Mouse (Mus musculus) myocyte (in vitro differentiated cells): Measurements from ENCODE around the gene Ets1. TPM values are rescaled to one million over a fixed set of nuclear protein-coding genes. Genes with fewer than 3 reads are reported as not detected.

Source experiments
- H3K27me3 ChIP-seq: one replicate; pipeline ENCODE4 v1.6.1; 2011; ENCODE audit not compliant: control insufficient read depth, insufficient read depth, insufficient read length
- H3K36me3 ChIP-seq: one replicate; pipeline ENCODE4 v1.6.1; 2011; ENCODE audit not compliant: control insufficient read depth, insufficient read depth
- H3K4me2 ChIP-seq: one replicate; pipeline ENCODE4 v1.6.1; 2011; ENCODE audit warnings: low read depth, control low read depth
- H3K4me3 ChIP-seq: one replicate; pipeline ENCODE4 v1.5.1; 2011; ENCODE audit warnings: mild to moderate bottlenecking, control low read depth, moderate library complexity
- H3K79me2 ChIP-seq: one replicate; pipeline ENCODE4 v1.6.1; 2011; ENCODE audit not compliant: control insufficient read depth, insufficient read depth
- H3ac ChIP-seq: one replicate; pipeline ENCODE4 v1.6.1; 2011; ENCODE audit not compliant: control insufficient read depth, insufficient read length
- CEBPB ChIP-seq: IDR thresholded peaks from 2 replicates; pipeline ENCODE4 v1.6.1; 2011; ENCODE audit warnings: mild to moderate bottlenecking, moderate library complexity; ENCODE audit not compliant: poor library complexity, insufficient read depth, severe bottlenecking
- E2F4 ChIP-seq: IDR thresholded peaks from one replicate; pipeline ENCODE4 v1.6.1; 2011; ENCODE audit warnings: mild to moderate bottlenecking, control low read depth, moderate library complexity; ENCODE audit not compliant: insufficient read depth
- MAX ChIP-seq: IDR thresholded peaks from one replicate; pipeline ENCODE4 v1.6.1; 2011; ENCODE audit warnings: low read depth, mild to moderate bottlenecking, control low read depth
- MYOD1 ChIP-seq, 3 experiments: IDR thresholded peaks; one replicate each; pipeline ENCODE4 v1.6.1; 2011; ENCODE audit warnings: control low read depth in 2 of 3, low read depth in 2 of 3, mild to moderate bottlenecking in 2 of 3, moderate library complexity in 1 of 3; ENCODE audit not compliant: insufficient read length in 2 of 3, control insufficient read depth in 1 of 3
- MYOG ChIP-seq, 3 experiments: IDR thresholded peaks; one replicate each; pipeline ENCODE4 v1.6.1; 2011; ENCODE audit warnings: control low read depth in 2 of 3, low read depth in 2 of 3, mild to moderate bottlenecking in 2 of 3; ENCODE audit not compliant: insufficient read length in 2 of 3, control insufficient read depth in 1 of 3, insufficient read depth in 1 of 3
- POLR2A ChIP-seq: IDR thresholded peaks from one replicate; pipeline ENCODE4 v1.6.1; 2011; ENCODE audit warnings: low read depth, mild to moderate bottlenecking, control low read depth, moderate library complexity; ENCODE audit not compliant: insufficient read length
- POLR2AphosphoS2 ChIP-seq: IDR thresholded peaks from one replicate; pipeline ENCODE4 v1.6.1; 2011; ENCODE audit warnings: low read depth, control low read depth; ENCODE audit not compliant: insufficient read length
- REST ChIP-seq: IDR thresholded peaks from one replicate; pipeline ENCODE4 v1.6.1; 2011; ENCODE audit warnings: mild to moderate bottlenecking, control low read depth, moderate library complexity; ENCODE audit not compliant: insufficient read depth, insufficient read length
- SRF ChIP-seq: IDR thresholded peaks from one replicate; pipeline ENCODE4 v1.6.1; 2011; ENCODE audit warnings: low read depth; ENCODE audit not compliant: control insufficient read depth, insufficient read length
- TCF12 ChIP-seq: IDR thresholded peaks from one replicate; pipeline ENCODE4 v1.6.1; 2011; ENCODE audit warnings: mild to moderate bottlenecking, control low read depth; ENCODE audit not compliant: poor library complexity, insufficient read depth, severe bottlenecking
- TCF3 ChIP-seq: IDR thresholded peaks from one replicate; pipeline ENCODE4 v1.6.1; 2011; ENCODE audit warnings: low read depth, control low read depth; ENCODE audit not compliant: insufficient read length
- USF1 ChIP-seq: IDR thresholded peaks from one replicate; pipeline ENCODE4 v1.6.1; 2011; ENCODE audit warnings: low read depth, mild to moderate bottlenecking, control low read depth, moderate library complexity
- polyA plus RNA-seq: library from polyadenylated mRNA; unstranded; fragments of >200 nt; fragmentation: generic; extraction: Trizol; gene quantifications from one replicate; pipeline ENCODE4 v1.2.1, GENCODE M21; 2012; ENCODE audit warnings: missing spikeins

Ets1 gene
- polyA plus RNA-seq, 1 experiment = 5.4 TPM

GRCm38 (mm10) chr9:32747624-32748023 lies 111.6 kb downstream of the Ets1 start:
- H3K79me2 ChIP-seq = no peaks in the 10 kb centered on the region
- TF ChIP-seq REST (no peak), MYOD1 (IDR thresholded peaks at IDR 0.05; ENCODE audit: control insufficient read depth in 1 of 3, insufficient read length in 2 of 3, low read depth in 2 of 3) (no peak), TCF3 (no peak), SRF (no peak), POLR2A (no peak), E2F4 (no peak), MAX (no peak), TCF12 (no peak), POLR2AphosphoS2 (no peak), MYOG (IDR thresholded peaks at IDR 0.05; ENCODE audit: control insufficient read depth in 1 of 3, insufficient read depth in 1 of 3, insufficient read length in 2 of 3, low read depth in 2 of 3) (no peak), USF1 (no peak), CEBPB (no peak)
- H3ac ChIP-seq = no peak overlapping the region
- no peak overlapping the region for H3K4me3 ChIP-seq
- H3K36me3 ChIP-seq = no peaks in the 10 kb centered on the region
- H3K27me3 ChIP-seq = no peaks in the 10 kb centered on the region
- H3K4me2 ChIP-seq = no peak overlapping the region

GRCm38 (mm10) chr9:32748552-32748951 lies 112.5 kb downstream of the Ets1 start:
- Histone ChIP-seq H3K79me2 (no peaks in the 10 kb centered on the region), H3ac (no peak overlapping the region), H3K4me3 (no peak overlapping the region), H3K4me2 (no peak overlapping the region), H3K36me3 (peaks cover 5% of the 10 kb centered on the region), H3K27me3 (no peaks in the 10 kb centered on the region)
- TF ChIP-seq SRF (no peak), MYOG (IDR thresholded peaks at IDR 0.05; ENCODE audit: control insufficient read depth in 1 of 3, insufficient read depth in 1 of 3, insufficient read length in 2 of 3, low read depth in 2 of 3) (no peak), E2F4 (no peak), POLR2A (no peak), TCF3 (no peak), CEBPB (no peak), MAX (no peak), MYOD1 (IDR thresholded peaks at IDR 0.05; ENCODE audit: control insufficient read depth in 1 of 3, insufficient read length in 2 of 3, low read depth in 2 of 3) (no peak), REST (no peak), USF1 (no peak), TCF12 (no peak), POLR2AphosphoS2 (no peak)

GRCm38 (mm10) chr9:32749721-32750480 lies 113.9 kb downstream of the Ets1 start:
- H3K27me3 ChIP-seq = no peaks in the 10 kb centered on the region
- H3K4me2 ChIP-seq = no peak overlapping the region
- no peaks in the 10 kb centered on the region for H3K79me2 ChIP-seq
- peaks cover 12% of the 10 kb centered on the region for H3K36me3 ChIP-seq
- no peak overlapping the region for H3ac ChIP-seq
- TF ChIP-seq MYOD1 (IDR thresholded peaks at IDR 0.05; ENCODE audit: control insufficient read depth in 1 of 3, insufficient read length in 2 of 3, low read depth in 2 of 3) (no peak), MAX (no peak), REST (no peak), MYOG (IDR thresholded peaks at IDR 0.05; ENCODE audit: control insufficient read depth in 1 of 3, insufficient read depth in 1 of 3, insufficient read length in 2 of 3, low read depth in 2 of 3) (no peak), POLR2AphosphoS2 (no peak), E2F4 (no peak), SRF (no peak), TCF3 (no peak)
- H3K4me3 ChIP-seq = no peak overlapping the region

GRCm38 (mm10) chr9:32752602-32753001 lies 116.6 kb downstream of the Ets1 start:
- no peaks in the 10 kb centered on the region for H3K79me2 ChIP-seq
- no peaks in the 10 kb centered on the region for H3K27me3 ChIP-seq
- H3K4me2 ChIP-seq = no peak overlapping the region
- TF ChIP-seq USF1 (no peak), MYOD1 (IDR thresholded peaks at IDR 0.05; ENCODE audit: control insufficient read depth in 1 of 3, insufficient read length in 2 of 3, low read depth in 2 of 3) (no peak), POLR2A (no peak), MAX (no peak), TCF3 (no peak), REST (no peak), CEBPB (no peak), POLR2AphosphoS2 (no peak), E2F4 (no peak), MYOG (IDR thresholded peaks at IDR 0.05; ENCODE audit: control insufficient read depth in 1 of 3, insufficient read depth in 1 of 3, insufficient read length in 2 of 3, low read depth in 2 of 3) (no peak), SRF (no peak), TCF12 (no peak)
- peaks cover 19% of the 10 kb centered on the region for H3K36me3 ChIP-seq
- no peak overlapping the region for H3K4me3 ChIP-seq
- H3ac ChIP-seq = no peak overlapping the region
